Mouse (Mus musculus) layer of hippocampus, adult 2 months (tissue): ENCODE data around the gene Prl7b1. TPM values are rescaled to one million over a fixed set of nuclear protein-coding genes. Genes with fewer than 3 reads are reported as not detected.

Experiments used
- DNase-seq, 2 experiments: peaks; one replicate each; pipeline ENCODE4 v3.0.0; 2022; ENCODE audit warnings: low spot score in 2 of 2
- H3K27ac ChIP-seq: fragments of 200-600 bp; 2 replicates; pipeline ENCODE4 v1.8.1; 2022
- H3K4me3 ChIP-seq: fragments of 200-600 bp; 2 replicates; pipeline ENCODE4 v1.8.1; 2022; ENCODE audit warnings: mild to moderate bottlenecking
- CTCF ChIP-seq: fragments of 200-600 bp; conservative IDR thresholded peaks from 2 replicates; pipeline ENCODE4 v1.8.1; 2022; ENCODE audit warnings: antibody characterized with exemption, mild to moderate bottlenecking, moderate library complexity
- long read RNA-seq, 2 experiments: library from polyadenylated mRNA; stranded (forward); transcript quantifications; one replicate each; pipeline ENCODE4 v2.0.0; 2021; ENCODE audit warnings: borderline mapping rate in 2 of 2
- total RNA-seq, 2 experiments: library from RNA; stranded (reverse); gene quantifications; 2 replicates each; pipeline ENCODE4 v1.2.3; 2021

Gene Prl7b1
- not detected for total RNA-seq
- long read RNA-seq, experiment 1: 0 reads
- long read RNA-seq, experiment 2: 0 reads

DNA sequence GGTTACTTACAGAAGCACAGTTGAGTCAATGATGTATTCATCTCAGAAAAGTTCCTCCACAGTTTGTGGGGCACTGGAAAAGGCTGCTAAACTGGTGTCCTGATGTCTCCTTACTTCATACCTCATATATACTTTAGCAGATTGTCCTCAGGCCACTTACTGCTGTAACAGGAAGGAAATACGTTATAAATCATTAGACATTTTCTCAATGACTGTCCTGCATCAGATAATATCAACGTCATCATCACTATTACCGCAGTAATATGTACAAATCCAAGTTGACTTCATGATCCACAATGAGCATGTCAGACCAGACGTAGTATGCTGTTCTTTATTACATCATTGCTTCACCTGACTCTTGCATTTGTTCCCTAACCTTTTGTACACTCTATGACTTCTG, at the start of gene Prl7b1:
TSS of gene Prl7b1 (minus strand) at position 101 of the 400 bp plus-strand sequence.
- no peak for TF ChIP-seq CTCF
- H3K27ac ChIP-seq: no peak within 1 kb of the TSS
- H3K4me3 ChIP-seq: no peak within 1 kb of the TSS
- no peak for DNase-seq

DNA sequence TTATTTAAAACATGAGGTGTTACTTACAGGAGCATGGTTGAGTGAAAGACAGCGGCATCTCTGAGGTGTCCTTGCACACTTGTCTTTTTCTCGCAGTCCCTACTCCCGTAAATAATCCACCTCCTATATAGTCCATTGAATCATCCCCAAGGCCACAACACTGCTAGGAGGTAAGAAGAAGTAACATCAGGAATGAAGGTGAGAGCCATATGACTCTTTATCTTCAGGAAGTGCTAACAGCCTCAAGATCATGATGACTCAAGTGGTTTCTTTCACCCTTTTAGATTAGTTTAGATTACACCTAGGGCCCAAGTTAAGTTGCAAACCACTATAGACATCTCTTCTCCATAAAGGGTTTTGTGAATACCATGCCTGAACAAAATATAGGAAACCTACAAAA, 32.0 kb upstream of the Prl7b1 start, which contains the start of gene Prl7a1:
TSS of gene Prl7a1 (minus strand) at position 101 of the 400 bp plus-strand sequence.
- H3K4me3 ChIP-seq: no peak within 1 kb of the TSS
- TF ChIP-seq CTCF: no peak
- no peak within 1 kb of the TSS for H3K27ac ChIP-seq
- DNase-seq: no peak

DNA sequence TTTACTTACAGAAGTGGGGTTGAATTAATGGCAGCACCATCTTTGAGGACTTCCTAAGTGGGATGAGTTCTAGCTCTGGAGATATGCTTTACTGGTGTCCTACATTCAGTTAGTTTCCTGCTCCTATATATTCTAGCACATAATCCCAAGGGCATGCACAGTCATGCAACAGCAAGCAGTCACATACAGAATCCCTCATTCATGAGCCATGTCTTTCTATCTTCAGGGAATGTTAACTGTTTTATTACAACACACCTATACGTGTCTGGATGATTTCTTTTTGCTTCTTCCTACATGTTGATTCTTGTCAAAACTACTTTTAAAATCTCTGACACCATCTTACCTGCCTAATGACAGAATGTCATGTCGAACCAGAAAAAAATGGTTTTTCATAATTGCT, 28.3 kb downstream of the Prl7b1 start, which contains the start of gene Prl8a1:
TSS of gene Prl8a1 (minus strand) at position 101 of the 400 bp plus-strand sequence.
- Histone ChIP-seq H3K4me3 (no peak within 1 kb of the TSS), H3K27ac (no peak within 1 kb of the TSS)
- no peak for TF ChIP-seq CTCF
- DNase-seq: no peak

DNA sequence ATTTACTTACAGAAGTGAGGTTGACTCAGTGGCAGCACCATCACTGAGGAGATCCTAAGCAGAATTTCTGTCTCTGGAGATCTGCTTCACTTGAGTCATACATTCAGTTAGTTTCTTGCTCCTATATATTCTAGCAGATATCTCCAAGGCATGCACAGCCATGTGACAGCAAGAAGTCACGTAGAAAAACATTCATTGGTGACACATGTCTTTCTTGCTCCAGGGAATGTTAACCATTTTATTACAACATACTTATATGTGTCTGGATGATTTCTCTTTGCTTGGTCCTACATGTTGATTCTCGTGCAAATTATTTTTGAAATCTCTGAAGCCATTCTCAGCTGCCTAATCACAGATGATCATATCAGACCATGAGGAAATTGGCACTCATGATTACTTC, 45.9 kb downstream of the Prl7b1 start, which contains the start of gene Prl8a9:
TSS of gene Prl8a9 (minus strand) at position 101 of the 400 bp plus-strand sequence.
- TF ChIP-seq CTCF: no peak
- no peak for DNase-seq
- Histone ChIP-seq H3K4me3 (no peak within 1 kb of the TSS), H3K27ac (no peak within 1 kb of the TSS)

DNA sequence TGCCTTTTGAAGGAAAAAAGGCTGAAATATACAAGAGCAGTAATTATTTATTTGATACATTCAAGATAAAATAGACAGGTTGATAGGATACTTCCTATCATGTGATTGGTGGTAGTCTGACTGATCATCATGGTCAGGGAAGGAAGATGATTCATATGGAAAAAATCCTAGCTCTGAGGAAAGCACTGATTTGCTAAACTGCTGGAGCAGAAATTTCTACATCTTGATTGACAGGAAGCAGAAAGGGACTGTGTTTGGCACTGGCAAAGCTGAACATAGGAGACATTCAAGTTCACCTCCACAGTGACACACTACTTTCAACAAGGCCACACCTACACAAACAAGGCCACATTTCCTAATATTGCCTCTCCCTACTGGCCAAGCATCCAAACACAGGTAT, 57.0 kb downstream of the Prl7b1 start:
- no peak for DNase-seq
- H3K4me3 ChIP-seq: no peak overlapping the region
- no peak overlapping the region for H3K27ac ChIP-seq
- TF ChIP-seq CTCF: no peak

Other genes starting within 250 kb of the Prl7b1 start
- not detected for gene Prl2b1, start 219.7 kb downstream of the Prl7b1 start, total RNA-seq
- not detected for gene Prl8a6, start 171.9 kb downstream of the Prl7b1 start, total RNA-seq
- not detected for gene Prl8a8, start 97.4 kb downstream of the Prl7b1 start, total RNA-seq
- gene Prl8a9, start 46.0 kb downstream of the Prl7b1 start, total RNA-seq: not detected
- not detected for gene Prl8a1, start 28.4 kb downstream of the Prl7b1 start, total RNA-seq
- gene Prl7a1, start 31.9 kb upstream of the Prl7b1 start, total RNA-seq: not detected
- not detected for gene Prl7a2, start 57.5 kb upstream of the Prl7b1 start, total RNA-seq
- gene Prl7d1, start 106.2 kb upstream of the Prl7b1 start, total RNA-seq: not detected
- gene Prl7c1, start 170.2 kb upstream of the Prl7b1 start, total RNA-seq: not detected
- not detected for gene Prl2a1, start 191.1 kb upstream of the Prl7b1 start, total RNA-seq
- gene Prl2c1, start 238.8 kb upstream of the Prl7b1 start, total RNA-seq: not detected